Mouse (Mus musculus) hindbrain, embryonic 12.5 days (tissue): ENCODE measurements around the gene Samt1. TPM values are rescaled to one million over a fixed set of nuclear protein-coding genes. Genes with fewer than 3 reads are reported as not detected.
"Not testable (repeated sequence)": the region's sequence is repeated elsewhere in the genome, so short reads cannot be mapped to it uniquely, and the experiment has no call there.

ENCODE experiments used
- ATAC-seq: fragments of 200-750 bp; cut with Nextera tagmentation; 2 replicates; pipeline ENCODE4 v1.8.0; 2017; ENCODE audit warnings: moderate TSS enrichment; ENCODE audit not compliant: low FRiP score
- H3K27ac ChIP-seq: fragments of 300-500 bp; sonication (generic); 2 replicates; pipeline ENCODE4 v1.5.1; 2016; ENCODE audit warnings: mild to moderate bottlenecking
- H3K27me3 ChIP-seq: fragments of 300-500 bp; sonication (generic); 2 replicates; pipeline ENCODE4 v1.6.1; 2016; ENCODE audit warnings: mild to moderate bottlenecking
- H3K36me3 ChIP-seq: fragments of 300-500 bp; sonication (generic); 2 replicates; pipeline ENCODE4 v1.6.1; 2016; ENCODE audit warnings: mild to moderate bottlenecking
- H3K4me1 ChIP-seq: fragments of 300-500 bp; sonication (generic); 2 replicates; pipeline ENCODE4 v1.6.1; 2016
- H3K4me2 ChIP-seq: fragments of 300-500 bp; sonication (generic); replicated peaks from 2 replicates; pipeline ENCODE4 v1.6.1; 2016; ENCODE audit warnings: mild to moderate bottlenecking
- H3K4me3 ChIP-seq: fragments of 300-500 bp; sonication (generic); 2 replicates; pipeline ENCODE4 v1.5.1; 2016; ENCODE audit warnings: mild to moderate bottlenecking
- H3K9ac ChIP-seq: fragments of 300-500 bp; sonication (generic); 2 replicates; pipeline ENCODE4 v1.6.1; 2016; ENCODE audit warnings: mild to moderate bottlenecking, moderate library complexity
- H3K9me3 ChIP-seq: fragments of 300-500 bp; sonication (generic); replicated peaks from 2 replicates; pipeline ENCODE4 v1.6.1; 2016; ENCODE audit warnings: mild to moderate bottlenecking
- WGBS: fragments of 180-500 bp; shearing (Covaris S2); methylation state at CpG from one replicate; pipeline ENCODE4 v1.1.7; 2016; 5-methylcytosine and 5-hydroxymethylcytosine counted together
- polyA plus RNA-seq: library from polyadenylated mRNA; unstranded; fragments of >200 nt; fragmentation: Nextera tagmentation; extraction: Ambion mirVana; gene quantifications from 2 replicates; pipeline ENCODE4 v1.2.1, GENCODE M21; 2016

The Samt1 gene
- polyA plus RNA-seq: not detected in 2 replicates

GRCm38 (mm10) chrX:154012540-154012939, at the start of gene Samt1:
TSS of gene Samt1 (minus strand) at chrX:154012640.
- H3K4me3 ChIP-seq, H3K4me2 ChIP-seq, H3K27ac ChIP-seq, H3K4me1 ChIP-seq, H3K27me3 ChIP-seq, H3K9ac ChIP-seq, H3K9me3 ChIP-seq, ATAC-seq, H3K36me3 ChIP-seq: not testable (repeated sequence)

- H3K36me3 ChIP-seq, ATAC-seq, H3K9me3 ChIP-seq, H3K4me2 ChIP-seq, H3K27ac ChIP-seq, H3K27me3 ChIP-seq, H3K9ac ChIP-seq, H3K4me3 ChIP-seq, H3K4me1 ChIP-seq: not testable (repeated sequence)
These were observed 42.5 kb upstream of the Samt1 start, which contains the start of gene Gm10057 for GRCm38 (mm10) chrX:154054939-154055338. TSS of gene Gm10057 (minus strand) at chrX:154055039.

- H3K4me2 ChIP-seq, H3K27ac ChIP-seq, H3K9ac ChIP-seq, H3K4me3 ChIP-seq, H3K27me3 ChIP-seq, ATAC-seq, H3K36me3 ChIP-seq, H3K9me3 ChIP-seq, H3K4me1 ChIP-seq: not testable (repeated sequence)
These were observed 21.3 kb upstream of the Samt1 start, which contains the start of gene 4921511M17Rik for GRCm38 (mm10) chrX:154033727-154034126. TSS of gene 4921511M17Rik (minus strand) at chrX:154033827.

GRCm38 (mm10) chrX:153976914-153977313, 35.5 kb downstream of the Samt1 start:
- H3K9ac ChIP-seq, H3K4me3 ChIP-seq, H3K9me3 ChIP-seq, H3K27ac ChIP-seq, ATAC-seq, H3K36me3 ChIP-seq, H3K4me1 ChIP-seq, H3K4me2 ChIP-seq, H3K27me3 ChIP-seq: not testable (repeated sequence)
- WGBS: no CpG with 5 or more reads among the region's 2 CpGs

- H3K36me3 ChIP-seq, ATAC-seq, H3K27ac ChIP-seq, H3K4me1 ChIP-seq, H3K4me3 ChIP-seq, H3K4me2 ChIP-seq, H3K9ac ChIP-seq, H3K27me3 ChIP-seq, H3K9me3 ChIP-seq: not testable (repeated sequence)
- 27% methylated on average over 4 of the region's 4 CpGs for WGBS
These were observed 36.0 kb downstream of the Samt1 start for GRCm38 (mm10) chrX:153976467-153976866.

GRCm38 (mm10) chrX:153974450-153974849, 38.0 kb downstream of the Samt1 start:
- no peak overlapping the region for H3K4me3 ChIP-seq
- no peak overlapping the region for H3K4me2 ChIP-seq
- no peaks in the 10 kb centered on the region for H3K36me3 ChIP-seq
- no peaks in the 10 kb centered on the region for H3K9me3 ChIP-seq
- 34% methylated on average over 2 of the region's 2 CpGs for WGBS
- ATAC-seq: no peak
- H3K27ac ChIP-seq: no peak overlapping the region
- H3K4me1 ChIP-seq: no peaks in the 10 kb centered on the region
- H3K9ac ChIP-seq: no peak overlapping the region
- H3K27me3 ChIP-seq: no peaks in the 10 kb centered on the region

DNA sequence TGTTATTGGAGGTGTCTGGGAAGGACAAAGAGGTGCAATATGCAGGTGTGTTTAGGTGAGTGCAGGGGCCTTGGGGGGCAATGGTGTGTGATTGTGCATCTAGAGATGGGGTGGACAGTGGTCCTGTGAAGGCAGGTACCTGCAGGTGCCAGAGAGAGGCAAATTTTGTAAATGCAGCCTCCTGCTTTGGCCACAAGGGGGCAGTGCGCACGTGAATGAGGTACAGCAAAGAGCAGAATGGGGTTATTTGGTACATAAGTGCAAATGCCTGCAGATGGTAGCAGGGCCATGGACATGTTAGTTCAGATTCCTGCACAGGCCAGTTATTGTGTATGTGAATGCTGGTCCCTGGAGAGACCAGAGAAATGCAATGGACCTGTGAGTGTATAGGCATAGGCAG, 59.6 kb downstream of the Samt1 start:
- ATAC-seq: not testable (repeated sequence)

More for the DNA sequence above, 59.6 kb downstream of the Samt1 start:
- not testable (repeated sequence) for H3K36me3 ChIP-seq, H3K27ac ChIP-seq, H3K27me3 ChIP-seq, H3K4me3 ChIP-seq, H3K9me3 ChIP-seq, H3K4me2 ChIP-seq, H3K4me1 ChIP-seq, H3K9ac ChIP-seq
- WGBS: no CpG with 5 or more reads among the region's 2 CpGs

Other genes with a start within 250 kb of the Samt1 start
- 19.9 and 24.5 TPM in 2 replicates for gene Spin2c, start 180.4 kb downstream of the Samt1 start, polyA plus RNA-seq
- gene 4921511M17Rik, start 21.2 kb upstream of the Samt1 start, polyA plus RNA-seq: not detected in 2 replicates
- not detected in 2 replicates for gene Gm10057, start 42.4 kb upstream of the Samt1 start, polyA plus RNA-seq
- gene Gm15140, start 108.0 kb upstream of the Samt1 start, polyA plus RNA-seq: not detected in 2 replicates